ENCODE assay signal across 9 mouse cellular contexts in the genomic region with DNA sequence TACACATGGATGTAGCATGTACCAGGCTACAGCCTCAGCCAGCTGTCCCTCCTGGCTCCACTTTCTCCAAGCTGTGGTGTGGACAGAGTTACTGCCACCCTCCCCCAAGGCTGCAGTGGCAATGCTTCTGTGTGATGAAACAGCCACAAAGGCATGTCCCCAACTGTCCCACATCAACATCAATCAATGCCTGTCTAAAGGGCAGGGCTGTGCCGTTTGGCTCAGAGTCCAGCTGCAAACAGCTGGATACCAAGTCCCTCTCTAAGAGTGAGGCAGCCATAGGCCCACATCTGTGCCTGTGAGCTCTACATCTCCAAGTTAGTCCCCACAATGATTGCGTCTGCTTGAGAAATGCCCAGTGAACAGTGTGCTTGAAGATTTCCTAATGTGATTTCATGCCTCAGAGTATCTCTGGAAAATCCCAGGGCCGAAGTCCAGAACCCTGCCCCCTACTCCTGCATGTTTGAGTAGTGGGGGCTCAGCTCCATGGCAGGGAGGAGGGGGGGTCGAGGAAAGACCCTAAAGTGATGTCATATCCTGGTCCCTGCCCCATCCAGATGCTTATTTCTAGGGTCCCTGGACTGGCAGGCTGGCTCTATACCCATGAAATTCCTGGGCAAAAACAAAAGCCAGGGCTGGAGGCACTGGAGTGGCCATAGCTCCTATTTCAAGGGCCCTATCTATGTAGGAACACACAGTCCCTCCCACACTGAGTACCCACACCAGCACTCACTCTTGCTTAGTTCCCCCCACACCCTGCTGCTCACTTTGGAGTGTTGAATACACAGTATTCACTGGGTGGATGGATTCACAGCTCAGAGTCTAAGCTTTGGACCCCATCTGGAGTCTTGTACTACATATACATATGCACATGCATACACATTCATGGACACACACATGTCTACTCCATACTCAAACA. TPM values are rescaled to one million over a fixed set of nuclear protein-coding genes. Genes with fewer than 3 reads are reported as not detected.
DNase-seq lines count a peak whose midpoint lies in the region; ATAC-seq lines count a peak whose summit lies in the region.
"Had no signal": no experiment of that assay in that cellular context is flagged by ENCODE, and none has a peak within 500 bp of the region (broad histone marks: within the 10 kb centered on the region; RNA-seq: fewer than 3 reads in every experiment).

No protein-coding gene starts in this region.

- H3K27ac ChIP-seq in intestine, embryonic 15.5 days = peak overlapping the region; percentile 30

- peaks cover 21% of the 10 kb centered on the region for H3K4me1 ChIP-seq in intestine, embryonic 15.5 days (replicated peaks)

- no peak overlapping the region for H3K4me2 ChIP-seq in intestine, embryonic 15.5 days (replicated peaks)

- DNase-seq in frontal cortex, postnatal 36 days (ENCODE audit: low spot score in 2 of 2) = no peak
- peak; percentile 68 for DNase-seq in adrenal gland, adult 8-10 months
- peak; percentile 75 for DNase-seq in lung, postnatal 10 days
- no peak for DNase-seq in urinary bladder, postnatal 36 days (ENCODE audit: low spot score in 2 of 2)
- DNase-seq in thymus, postnatal 10 days (ENCODE audit: low spot score in 2 of 2) = no peak
- DNase-seq in frontal cortex, adult 2 months (ENCODE audit: extremely low spot score in 1 of 2, low spot score in 1 of 2) = no peak
- DNase-seq: spleen, adult 18-20 months had no signal

- 29% methylated on average over 4 of the region's 4 CpGs for WGBS in intestine, embryonic 15.5 days

- no peaks in the 10 kb centered on the region for H3K9me3 ChIP-seq in intestine, embryonic 15.5 days

- no peaks in the 10 kb centered on the region for H3K36me3 ChIP-seq in intestine, embryonic 15.5 days

- H3K4me3 ChIP-seq in intestine, embryonic 15.5 days (replicated peaks) = no peak overlapping the region

- H3K27me3 ChIP-seq in intestine, embryonic 15.5 days (replicated peaks) = no peaks in the 10 kb centered on the region

- H3K9ac ChIP-seq in intestine, embryonic 15.5 days = no peak overlapping the region

- ATAC-seq in frontal cortex, adult (ENCODE audit: low TSS enrichment) = peak; percentile 77
- peak; percentile 49 for ATAC-seq in intestine, embryonic 15.5 days

RNA-seq across cellular contexts. Expression of gene Col18a1, which starts 49.6 kb away (rescaled TPM):
- 10 to 100 TPM; 41.9 to 49.0 (median 48.0) TPM for total RNA-seq in adrenal gland, adult 8-10 months (2022)
- polyA plus RNA-seq in intestine, embryonic 15.5 days (2015; fragmentation: Nextera tagmentation; extraction: Ambion mirVana) = 59.5 and 59.7 TPM in 2 replicates
- 3.4 and 3.8 TPM in 2 replicates for polyA plus RNA-seq in frontal cortex, adult 2 months (2012; rRNA removed)

Comparison
In these comparisons a context has a peak if more than half of its experiments do, and no peak if none do; other contexts are left out.
1. DNase-seq: peak in adrenal gland, adult 8-10 months (single experiment) and lung, postnatal 10 days (single experiment); none in frontal cortex, postnatal 36 days (0 of 2), urinary bladder, postnatal 36 days (0 of 2), thymus, postnatal 10 days (0 of 2) and frontal cortex, adult 2 months (0 of 2).
2. RNA of gene Col18a1, which starts 49.6 kb away (polyA plus RNA-seq): 59.5 to 59.7 TPM in intestine, embryonic 15.5 days; 3.4 to 3.8 TPM in frontal cortex, adult 2 months; every median in the first group is over 10 times any median in the second.